ENCODE assay signal across 1 mouse cellular context in the genomic region with DNA sequence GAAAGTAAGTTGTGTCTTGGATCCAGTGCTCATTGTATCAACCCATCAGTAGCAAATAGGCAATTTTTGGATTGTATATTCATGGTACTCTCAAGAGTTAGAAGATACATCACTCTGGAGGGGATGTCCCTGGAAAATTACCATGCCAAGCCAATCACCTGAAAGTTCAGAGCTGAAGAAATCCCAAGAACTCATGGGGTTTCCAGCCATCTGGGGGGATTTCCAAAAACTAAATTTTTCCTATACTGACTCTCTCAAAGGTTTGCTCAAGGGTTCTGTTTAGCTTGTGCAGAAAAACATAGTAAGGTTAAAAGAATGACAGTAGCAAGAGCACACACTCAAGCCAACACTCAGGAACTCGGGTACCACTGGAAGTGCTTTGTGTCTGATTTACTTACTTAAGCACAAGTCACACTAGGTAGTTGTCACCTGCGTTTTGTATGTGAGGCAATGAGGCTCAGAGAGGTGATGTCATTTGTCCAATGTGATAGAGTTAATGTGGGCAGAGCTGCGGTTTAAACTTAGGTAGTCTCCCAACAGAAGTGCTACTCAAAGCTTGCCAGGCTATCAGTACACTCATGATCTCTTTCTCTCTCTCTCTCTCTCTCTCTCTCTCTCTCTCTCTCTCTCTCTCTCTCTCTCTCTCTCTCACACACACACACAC.
TF ChIP-seq lines count a peak whose summit lies in the region.

No protein-coding gene starts in this region.

TF ChIP-seq in CH12.LX, 34 proteins besides CTCF, POLR2A, EP300 and RAD21:
- 0 out of 2 replicates have a peak, but pooled peaks have one; percentile 51 for TF ChIP-seq NELFE (IDR thresholded peaks at IDR 0.05; ENCODE audit: low read depth, low read length)
- TF ChIP-seq SMC3 (IDR thresholded peaks at IDR 0.05; ENCODE audit: low read depth, low read length): no peak
- 0 out of 2 replicates have a peak, but pooled peaks have one; percentile 20 for TF ChIP-seq IRF4 (IDR thresholded peaks at IDR 0.05; ENCODE audit: low read depth, low read length)
- TF ChIP-seq ETS1 (conservative IDR thresholded peaks at IDR 0.05; ENCODE audit: low read depth, low read length): peak; percentile 74
- TF ChIP-seq MAZ (IDR thresholded peaks at IDR 0.05; ENCODE audit: low read depth, low read length): peak; percentile 5; the same call in 1 of the 2 replicates
- TF ChIP-seq GABPA (IDR thresholded peaks at IDR 0.05; ENCODE audit: insufficient replicate concordance, low read depth, low read length): no peak
- TF ChIP-seq JUN (IDR thresholded peaks at IDR 0.05; ENCODE audit: insufficient read depth, low read depth, low read length): peak; percentile 62
- 0 out of 2 replicates have a peak, but pooled peaks have one; percentile 14 for TF ChIP-seq JUND (conservative IDR thresholded peaks at IDR 0.05; ENCODE audit: low read depth, low read length)
- TF ChIP-seq ELF1 (IDR thresholded peaks at IDR 0.05; ENCODE audit: low read depth, low read length): no peak
- no peak for TF ChIP-seq MEF2A (IDR thresholded peaks at IDR 0.05; ENCODE audit: borderline replicate concordance, low read depth, low read length)
- 0 out of 2 replicates have a peak, but pooled peaks have one; percentile 17 for TF ChIP-seq E2F4 (IDR thresholded peaks at IDR 0.05; ENCODE audit: insufficient replicate concordance, low read depth, low read length)
- TF ChIP-seq TBP (conservative IDR thresholded peaks at IDR 0.05; ENCODE audit: low read depth, low read length): 0 out of 2 replicates have a peak, but pooled peaks have one; percentile 19
- TF ChIP-seq BHLHE40 (IDR thresholded peaks at IDR 0.05; ENCODE audit: low read depth, low read length): peak; percentile 68; the same call in 1 of the 2 replicates
- no peak for TF ChIP-seq ZNF384 (IDR thresholded peaks at IDR 0.05; ENCODE audit: low read depth, low read length)
- no peak for TF ChIP-seq HCFC1 (IDR thresholded peaks at IDR 0.05; ENCODE audit: low read depth, low read length)
- peak; percentile 45; the same call in 1 of the 2 replicates for TF ChIP-seq TCF12 (IDR thresholded peaks at IDR 0.05; ENCODE audit: low read depth, low read length)
- TF ChIP-seq MAX (IDR thresholded peaks at IDR 0.05; ENCODE audit: low read length): no peak
